Mouse (Mus musculus): ENCODE measurements around the gene Snx25. TPM values are rescaled to one million over a fixed set of nuclear protein-coding genes. Genes with fewer than 3 reads are reported as not detected.

Snx25 gene
- total and polyA plus RNA-seq, 3 experiments: 6.9 to 22.2 (median 13.4) TPM

- in situ Hi-C loops (cut with MboI; ENCODE audit: low pct_ligation_motif_present, low pct_unique_long_range_greater_than_20kb, low sequenced_read_pairs) (no loop called here), dilution Hi-C loops (cut with MboI; ENCODE audit: extremely low pct_ligation_motif_present, extremely low pct_unique_long_range_greater_than_20kb, low sequenced_read_pairs) (no loop called here)
- TF ChIP-seq USF2 (conservative IDR thresholded peaks at IDR 0.05; ENCODE audit: low read depth, low read length) (no peak), ZNF384 (IDR thresholded peaks at IDR 0.05; ENCODE audit: low read depth, low read length) (no peak), TCF12 (IDR thresholded peaks at IDR 0.05; ENCODE audit: low read depth, low read length) (no peak), PAX5 (IDR thresholded peaks at IDR 0.05; ENCODE audit: low read length) (no peak), ETS1 (conservative IDR thresholded peaks at IDR 0.05; ENCODE audit: low read depth, low read length) (no peak), E2F4 (IDR thresholded peaks at IDR 0.05; ENCODE audit: insufficient replicate concordance, low read depth, low read length) (no peak), GABPA (IDR thresholded peaks at IDR 0.05; ENCODE audit: insufficient replicate concordance, low read depth, low read length) (no peak), IRF4 (IDR thresholded peaks at IDR 0.05; ENCODE audit: low read depth, low read length) (no peak), NRF1 (IDR thresholded peaks at IDR 0.05; ENCODE audit: low read depth, low read length) (no peak), EP300 (IDR thresholded peaks at IDR 0.05; ENCODE audit: low read length) (no peak)
- H3K4me3 ChIP-seq (replicated peaks in 1 of 3; ENCODE audit: low read depth in 2 of 3, low read length in 2 of 3, poor library complexity in 1 of 3): no peak overlapping the region
- peaks cover 3 to 21% of the 10 kb centered on the region in 2 experiments for H3K36me3 ChIP-seq (replicated peaks in 1 of 2; ENCODE audit: control insufficient read depth in 1 of 2, insufficient read depth in 1 of 2, low read length in 1 of 2)
- no peak overlapping the region for H3K27ac ChIP-seq (ENCODE audit: insufficient read depth, low read depth)
- H3K4me2 ChIP-seq (ENCODE audit: insufficient read depth, low read depth, poor library complexity, severe bottlenecking): no peak overlapping the region
- H3K9me3 ChIP-seq (replicated peaks; ENCODE audit: low read length): no peaks in the 10 kb centered on the region
- no peaks in the 10 kb centered on the region for H3K79me2 ChIP-seq (replicated peaks; ENCODE audit: control insufficient read depth, extremely low read depth, insufficient read depth, poor library complexity, severe bottlenecking)
- H3K27me3 ChIP-seq (replicated peaks): no peaks in the 10 kb centered on the region
- no peaks in the 10 kb centered on the region for H3K4me1 ChIP-seq (ENCODE audit: control insufficient read depth in 1 of 2, insufficient read depth in 2 of 2)
- H3K9ac ChIP-seq (ENCODE audit: insufficient read depth, low read depth): no peak overlapping the region
- DNase-seq (ENCODE audit: extremely low read depth): no peak
Measured at GRCm38 (mm10) chr8:46107690-46108089, 44.3 kb downstream of the Snx25 start.

GRCm38 (mm10) chr8:46103434-46103833 lies 48.5 kb downstream of the Snx25 start:
- DNase-seq (ENCODE audit: extremely low read depth): no peak
- H3K27me3 ChIP-seq (replicated peaks): no peaks in the 10 kb centered on the region
- H3K4me1 ChIP-seq (ENCODE audit: control insufficient read depth in 1 of 2, insufficient read depth in 2 of 2): no peaks in the 10 kb centered on the region
- no peak overlapping the region for H3K4me3 ChIP-seq (replicated peaks in 1 of 3; ENCODE audit: low read depth in 2 of 3, low read length in 2 of 3, poor library complexity in 1 of 3)
- in situ Hi-C loops (cut with MboI; ENCODE audit: low pct_ligation_motif_present, low pct_unique_long_range_greater_than_20kb, low sequenced_read_pairs): no loop called here
- H3K27ac ChIP-seq (ENCODE audit: insufficient read depth, low read depth): no peak overlapping the region
- H3K4me2 ChIP-seq (ENCODE audit: insufficient read depth, low read depth, poor library complexity, severe bottlenecking): no peak overlapping the region
- TF ChIP-seq HCFC1 (IDR thresholded peaks at IDR 0.05; ENCODE audit: low read depth, low read length) (no peak), MAZ (IDR thresholded peaks at IDR 0.05; ENCODE audit: low read depth, low read length) (no peak), ZMIZ1 (IDR thresholded peaks at IDR 0.05; ENCODE audit: low read depth, low read length) (no peak), TCF12 (IDR thresholded peaks at IDR 0.05; ENCODE audit: low read depth, low read length) (no peak), JUND (conservative IDR thresholded peaks at IDR 0.05; ENCODE audit: low read depth, low read length) (no peak), CTCF (conservative IDR thresholded peaks at IDR 0.05 in 1 of 2, IDR thresholded peaks at IDR 0.05 in 1 of 2; ENCODE audit: low read depth in 2 of 2, low read length in 2 of 2) (no peak), CHD1 (IDR thresholded peaks at IDR 0.05; ENCODE audit: low read depth, low read length) (no peak)
- H3K36me3 ChIP-seq (replicated peaks in 1 of 2; ENCODE audit: control insufficient read depth in 1 of 2, insufficient read depth in 1 of 2, low read length in 1 of 2): peaks cover 9 to 14% of the 10 kb centered on the region in 2 experiments
- no peaks in the 10 kb centered on the region for H3K79me2 ChIP-seq (replicated peaks; ENCODE audit: control insufficient read depth, extremely low read depth, insufficient read depth, poor library complexity, severe bottlenecking)
- dilution Hi-C loops (cut with MboI; ENCODE audit: extremely low pct_ligation_motif_present, extremely low pct_unique_long_range_greater_than_20kb, low sequenced_read_pairs): no loop called here
- H3K9me3 ChIP-seq (replicated peaks; ENCODE audit: low read length): peaks cover 3% of the 10 kb centered on the region
- H3K9ac ChIP-seq (ENCODE audit: insufficient read depth, low read depth): no peak overlapping the region
